Mouse (Mus musculus): Measurements from ENCODE around the gene Kcnj4. TPM values are rescaled to one million over a fixed set of nuclear protein-coding genes. Genes with fewer than 3 reads are reported as not detected.

Gene Kcnj4
- total RNA-seq (2021), result 100 to 1,000 TPM; 166 to 177 TPM
- long read RNA-seq, experiment 1, partial matches to known transcripts, result 0 of 11 reads
- long read RNA-seq, experiment 1, other reads (novel, unspliced or antisense), result 7 of 11 reads
- long read RNA-seq, experiment 2, transcript Kcnj4-201 (2 exons, 2,152 nt), result major isoform, 6 of 12 reads
- long read RNA-seq, experiment 2, partial matches to known transcripts, result 0 of 12 reads
- long read RNA-seq, experiment 2, other reads (novel, unspliced or antisense), result 6 of 12 reads

DNA sequence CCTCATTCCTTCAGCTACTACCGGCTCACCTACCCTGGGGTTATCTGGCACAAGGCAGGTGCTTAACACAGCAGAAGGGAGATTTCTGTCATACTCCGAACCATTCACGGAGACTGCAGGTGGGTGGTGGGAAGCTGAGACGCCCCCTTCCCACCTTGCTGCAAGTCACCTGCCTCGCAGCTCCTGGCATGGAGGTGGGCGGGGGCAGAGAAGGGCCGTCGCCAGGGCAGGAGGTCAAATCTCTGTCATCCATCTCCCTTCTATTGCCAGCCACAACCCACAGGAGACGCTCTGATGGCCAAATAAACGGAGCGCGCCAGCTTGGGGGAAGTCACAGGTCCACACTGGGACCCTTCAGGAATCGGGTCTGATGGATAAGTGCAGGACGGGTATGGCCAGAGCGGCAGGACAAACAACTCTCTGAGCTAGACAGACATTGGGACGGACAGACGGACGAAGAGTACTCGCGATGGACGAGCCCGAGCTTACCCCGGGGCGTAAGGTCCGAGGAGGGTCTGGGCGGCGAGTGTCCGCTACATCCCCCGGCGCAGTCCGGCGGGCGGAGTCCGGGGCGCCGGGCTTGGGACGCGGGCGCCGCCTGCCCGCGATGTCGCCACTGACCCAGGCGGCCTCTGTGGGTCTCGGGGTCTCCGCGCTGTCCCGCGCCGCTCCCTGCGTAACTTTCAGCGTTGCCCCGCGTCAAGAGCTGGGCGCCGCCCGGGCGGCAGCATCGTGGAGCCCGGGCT is at the start of gene Kcnj4:
Gene Kcnj4 (minus strand): TSS at position 535 of the 746 bp plus-strand sequence.
- intact Hi-C loops (cut with DNase I), result no loop called here

DNA sequence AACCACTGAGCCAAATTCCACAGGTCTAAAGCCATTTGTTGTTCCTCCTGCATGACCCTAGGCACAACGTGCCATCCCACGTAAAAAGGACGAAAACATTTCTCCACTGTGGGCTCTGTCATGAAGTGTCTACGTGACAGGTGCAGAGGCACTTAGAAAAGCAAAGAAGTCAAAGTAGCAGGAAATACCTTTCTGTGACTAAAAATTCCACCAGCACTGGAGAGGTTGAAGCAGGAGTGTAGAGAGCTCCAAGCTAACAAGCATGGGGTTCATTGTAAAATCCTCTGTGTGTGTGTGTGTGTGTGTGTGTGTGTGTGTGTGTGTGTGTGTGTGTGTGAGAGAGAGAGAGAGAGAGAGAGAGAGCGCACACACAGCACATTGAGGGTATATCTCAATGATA is 47.5 kb upstream of the Kcnj4 start:
- intact Hi-C loops (cut with DNase I), result no loop called here

More for the DNA sequence above, at the start of gene Kcnj4:
- DNase-seq (ENCODE audit: low spot score in 2 of 2), result no peak

DNA sequence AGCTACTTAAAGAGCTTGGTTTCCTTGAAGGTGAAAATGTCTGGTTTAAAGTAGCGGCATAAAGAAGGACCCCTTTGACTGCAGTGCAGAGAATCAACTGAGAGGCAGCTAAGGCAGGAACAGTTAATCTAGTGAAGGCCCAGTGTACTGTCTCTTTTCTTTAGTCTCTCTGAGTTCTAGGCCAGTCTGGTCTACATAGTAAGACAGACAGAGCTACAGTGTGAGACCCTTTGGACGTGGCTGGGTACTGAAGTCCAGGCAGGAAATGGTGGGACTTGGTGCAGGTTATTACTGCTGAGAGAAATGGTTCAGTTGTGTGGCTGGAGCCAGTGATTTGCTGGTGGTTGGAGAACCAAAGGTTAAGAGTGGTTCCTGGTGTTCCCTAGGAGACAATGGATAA is 43.2 kb upstream of the Kcnj4 start:
- intact Hi-C loops (cut with DNase I), result loop anchor here (5.0 kb wide), 1 partner anchor 59 kb away; the partner anchor contains the start of gene Dmc1
- DNase-seq (ENCODE audit: low spot score in 2 of 2), result no peak

More for the DNA sequence above, 47.5 kb upstream of the Kcnj4 start:
- no peak for DNase-seq (ENCODE audit: low spot score in 2 of 2)

DNA sequence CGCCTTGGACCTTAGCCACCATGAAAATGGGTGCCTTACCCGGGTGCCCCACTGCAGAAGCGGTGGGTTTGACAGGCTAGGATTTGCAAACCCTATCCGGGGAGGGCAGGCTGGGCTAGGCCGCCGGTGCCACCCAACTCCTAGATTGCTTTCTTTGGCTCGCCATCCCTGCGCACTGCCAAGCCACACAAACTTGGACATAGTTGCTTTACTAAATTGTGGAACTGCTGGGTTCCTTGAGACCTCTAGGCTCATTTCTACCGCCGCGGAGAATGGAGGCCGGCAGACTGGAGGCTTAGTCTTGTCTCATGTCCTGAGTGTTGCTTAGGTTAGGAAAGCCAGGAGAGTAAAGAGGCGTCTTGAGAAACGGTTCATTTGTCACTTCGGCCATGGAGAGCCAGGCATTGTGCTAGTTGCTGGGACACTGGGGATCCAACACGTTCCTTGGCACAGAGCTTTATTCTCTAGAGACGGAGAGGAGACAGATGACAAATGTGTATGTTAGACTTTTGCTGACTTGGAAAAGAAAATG is 42.3 kb upstream of the Kcnj4 start:
- DNase-seq (ENCODE audit: low spot score in 2 of 2), result no peak
- intact Hi-C loops (cut with DNase I), result loop anchor here (5.0 kb wide), 1 partner anchor 60 kb away; the partner anchor contains the start of gene Dmc1

DNA sequence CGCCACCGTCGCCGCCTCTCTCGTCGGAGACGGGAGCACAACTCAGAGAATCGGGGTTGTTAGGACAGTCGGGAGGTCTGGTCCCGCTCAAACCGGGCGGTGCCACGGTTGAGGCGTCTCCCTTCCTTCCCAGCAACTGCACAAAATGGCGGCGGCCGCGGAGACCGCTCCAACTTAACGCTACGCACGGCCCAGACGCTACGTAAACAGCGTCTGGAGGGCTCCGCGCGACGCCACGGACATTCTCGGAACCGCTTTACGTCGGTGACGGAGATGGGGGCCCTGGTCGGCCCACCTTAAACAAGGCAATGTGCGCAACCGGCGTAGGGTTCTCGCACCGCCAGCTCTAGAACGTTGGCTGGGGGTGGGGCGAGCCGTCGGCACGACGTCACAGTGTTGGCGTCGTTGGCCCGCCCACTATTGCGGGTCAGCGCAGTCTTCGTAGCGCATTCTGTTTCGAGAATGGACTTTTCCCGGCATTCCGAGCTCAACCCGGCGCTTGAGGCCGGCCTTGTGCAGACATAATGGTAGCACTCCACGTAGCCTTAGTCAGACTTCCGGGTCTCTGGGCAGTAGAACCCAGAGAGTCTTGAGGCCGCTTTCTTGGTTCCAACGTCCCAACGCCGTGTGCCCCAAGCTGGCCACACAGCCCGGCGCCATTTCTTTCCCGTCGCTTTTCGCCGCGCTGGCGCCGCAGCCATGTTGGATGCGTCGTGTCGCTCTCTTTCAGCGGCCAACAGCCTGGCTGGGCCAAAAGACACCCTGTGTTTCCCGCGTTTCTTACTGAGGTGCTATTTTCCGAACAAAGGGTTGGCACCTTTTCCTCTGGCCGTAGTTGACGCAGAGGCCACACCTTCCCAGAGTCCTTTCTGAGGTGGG is 41.6 kb upstream of the Kcnj4 start, which contains the start of gene Ddx17:
Gene Ddx17 (minus strand): TSS at position 332 of the 879 bp plus-strand sequence.
- intact Hi-C loops (cut with DNase I), result loop anchor here (5.0 kb wide), 1 partner anchor 61 kb away; the partner anchor contains the start of gene Dmc1
- DNase-seq (ENCODE audit: low spot score in 2 of 2), result peak; percentile 98 to 99

DNA sequence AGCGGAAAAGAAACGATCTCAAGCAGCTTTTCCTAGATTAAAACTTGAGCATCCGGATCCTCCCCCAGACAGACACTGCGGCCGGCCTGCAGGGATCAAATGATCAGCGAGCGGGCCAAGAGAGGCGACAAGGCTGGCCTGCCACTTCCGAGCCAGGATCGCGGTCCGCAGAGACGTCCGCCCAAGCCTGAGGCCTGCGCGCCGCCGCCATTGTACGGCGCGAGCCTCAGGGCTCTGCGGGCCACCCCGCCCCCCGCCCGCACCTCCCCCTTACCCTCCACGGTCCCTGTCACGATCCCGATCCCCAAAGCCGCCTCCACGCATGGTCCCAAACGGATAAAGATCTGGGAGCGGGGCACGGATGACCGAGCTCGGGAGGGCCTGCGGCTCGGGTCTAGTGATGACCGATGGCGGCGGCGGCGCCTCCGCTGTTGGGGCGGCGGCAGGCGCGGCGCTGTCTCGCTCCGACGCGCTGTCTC is 40.9 kb upstream of the Kcnj4 start:
- intact Hi-C loops (cut with DNase I), result loop anchor here (5.0 kb wide), 1 partner anchor 61 kb away; the partner anchor contains the start of gene Dmc1
- DNase-seq (ENCODE audit: low spot score in 2 of 2), result peak; percentile 50 to 62

DNA sequence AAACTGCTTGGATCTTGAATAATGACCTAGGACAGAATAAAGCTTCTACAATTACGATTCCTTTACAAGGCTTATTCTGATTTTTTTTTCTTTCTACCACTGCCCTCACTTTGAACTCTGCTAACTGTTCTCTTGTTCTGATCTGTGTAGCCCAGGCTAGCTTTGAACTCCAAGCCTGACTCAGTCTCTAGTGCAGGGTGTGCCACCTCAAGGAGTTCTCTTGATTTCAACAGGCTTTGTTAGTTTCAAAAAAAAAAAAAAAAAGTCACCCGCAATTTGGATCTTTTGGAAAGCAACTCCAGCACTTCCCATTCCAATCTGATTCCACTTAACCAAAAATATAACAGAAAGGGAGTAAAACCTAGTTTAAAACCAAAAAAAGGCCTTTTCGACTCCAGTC is 40.5 kb upstream of the Kcnj4 start:
- DNase-seq (ENCODE audit: low spot score in 2 of 2), result no peak
- intact Hi-C loops (cut with DNase I), result loop anchor here (5.0 kb wide), 1 partner anchor 62 kb away; the partner anchor contains the start of gene Dmc1

DNA sequence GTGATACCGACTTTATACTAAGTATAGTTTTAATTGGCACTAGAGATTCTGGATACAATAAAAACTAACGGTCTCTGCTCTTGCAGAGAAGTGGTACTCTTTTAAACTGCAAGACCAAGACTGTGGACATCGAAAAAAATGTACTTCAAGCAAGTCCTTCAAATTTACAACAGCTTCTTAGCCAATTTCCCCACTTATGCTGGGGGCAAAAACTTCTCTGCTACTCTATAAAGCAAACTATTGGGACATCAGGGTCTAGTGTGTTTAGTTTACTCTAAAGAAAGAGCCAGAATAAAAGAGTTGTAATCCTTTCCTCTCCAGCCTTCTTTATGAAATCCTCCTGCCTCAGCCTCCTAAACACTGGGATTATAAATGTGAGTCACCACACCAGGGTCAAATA is 38.9 kb upstream of the Kcnj4 start:
- intact Hi-C loops (cut with DNase I), result no loop called here
- DNase-seq (ENCODE audit: low spot score in 2 of 2), result no peak

DNA sequence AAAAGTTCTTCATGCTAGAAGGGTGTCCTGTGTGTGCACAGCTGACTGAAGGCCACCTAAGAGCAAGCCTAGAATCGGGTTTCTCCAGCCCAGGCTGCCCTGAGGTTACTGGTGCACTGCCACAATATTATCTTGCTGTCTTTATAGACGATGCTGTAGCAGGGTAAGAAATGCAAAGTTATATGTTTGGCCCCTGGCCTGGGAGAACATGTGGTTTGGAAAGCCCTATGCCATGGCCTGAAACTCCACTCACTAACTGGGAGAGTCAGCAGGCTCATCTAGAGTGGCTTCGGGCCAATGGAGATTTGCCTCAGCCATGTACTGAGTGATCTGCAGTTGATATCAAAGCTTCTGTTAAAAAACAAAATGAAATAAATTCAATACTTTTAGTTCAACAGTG is 28.8 kb upstream of the Kcnj4 start:
- intact Hi-C loops (cut with DNase I), result no loop called here
- no peak for DNase-seq (ENCODE audit: low spot score in 2 of 2)

DNA sequence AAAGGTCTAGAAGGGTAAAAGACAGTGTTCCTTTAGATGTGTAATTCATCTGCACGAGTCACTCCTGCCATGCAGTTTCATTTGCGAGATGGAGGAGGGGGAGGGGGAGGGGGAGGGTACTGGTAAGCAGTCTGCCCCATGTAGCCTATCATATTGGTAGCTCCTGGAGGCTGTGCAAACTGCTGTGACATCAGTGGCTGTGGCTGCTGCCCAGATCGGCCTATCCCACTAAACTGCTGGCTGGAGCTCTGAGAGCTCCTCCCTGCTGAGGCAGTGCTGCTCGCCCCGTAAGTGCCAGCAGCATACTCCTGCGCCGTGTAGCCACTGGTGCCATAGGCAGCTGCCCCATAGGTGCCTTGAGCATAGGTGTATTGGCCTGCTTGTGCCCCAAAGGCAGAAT is 24.9 kb upstream of the Kcnj4 start:
- intact Hi-C loops (cut with DNase I), result no loop called here
- no peak for DNase-seq (ENCODE audit: low spot score in 2 of 2)

DNA sequence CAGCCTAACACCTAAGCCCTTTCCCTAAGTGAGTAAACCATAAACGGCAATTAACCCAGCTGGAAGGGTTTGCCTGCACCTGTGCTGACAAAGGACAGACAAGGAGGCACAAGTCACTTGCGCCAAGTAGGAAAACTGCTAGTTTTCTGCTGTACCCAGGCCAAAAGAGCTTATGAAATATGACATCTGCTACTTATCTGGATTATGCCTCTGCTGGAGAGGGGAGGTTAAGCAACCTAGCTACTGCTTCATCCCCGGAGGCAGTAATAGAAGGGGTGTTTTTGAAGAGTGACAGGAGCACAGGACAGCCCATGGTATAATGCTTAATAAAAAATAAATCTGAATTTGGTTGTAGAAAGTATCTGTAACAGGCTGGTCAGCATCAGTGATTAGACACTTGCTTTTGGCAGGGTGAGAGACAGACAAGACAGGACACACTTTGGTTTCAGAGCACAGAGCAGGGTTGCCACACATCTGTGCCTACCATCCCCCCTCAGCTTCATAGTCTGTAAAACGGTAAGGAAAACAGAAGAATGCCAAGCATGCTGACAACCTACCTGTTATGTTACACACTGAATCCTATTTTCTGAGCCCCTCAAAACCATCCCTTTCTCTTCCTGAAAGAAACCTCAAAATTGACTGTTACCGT is 23.1 kb upstream of the Kcnj4 start:
- DNase-seq (ENCODE audit: low spot score in 2 of 2), result no peak
- intact Hi-C loops (cut with DNase I), result no loop called here

DNA sequence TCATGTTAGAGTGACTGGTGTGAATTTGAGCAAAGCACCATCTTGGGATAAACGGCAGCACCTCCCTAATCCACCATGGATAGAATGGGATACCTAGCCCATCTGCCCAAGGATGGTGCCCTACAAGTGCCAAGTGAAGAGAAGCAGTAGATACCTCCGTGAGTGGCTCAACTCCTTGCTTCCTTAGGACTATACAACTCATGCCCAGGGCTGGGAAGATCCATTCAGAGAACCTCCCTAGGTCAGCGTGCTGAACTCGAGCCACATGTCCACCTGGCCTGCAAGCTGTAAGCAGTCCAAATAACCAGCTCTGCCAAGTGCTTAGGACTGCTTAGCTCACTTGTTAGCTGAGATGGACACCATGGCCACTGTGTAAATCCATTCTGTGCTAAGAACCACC is 22.2 kb upstream of the Kcnj4 start:
- intact Hi-C loops (cut with DNase I), result no loop called here
- no peak for DNase-seq (ENCODE audit: low spot score in 2 of 2)

DNA sequence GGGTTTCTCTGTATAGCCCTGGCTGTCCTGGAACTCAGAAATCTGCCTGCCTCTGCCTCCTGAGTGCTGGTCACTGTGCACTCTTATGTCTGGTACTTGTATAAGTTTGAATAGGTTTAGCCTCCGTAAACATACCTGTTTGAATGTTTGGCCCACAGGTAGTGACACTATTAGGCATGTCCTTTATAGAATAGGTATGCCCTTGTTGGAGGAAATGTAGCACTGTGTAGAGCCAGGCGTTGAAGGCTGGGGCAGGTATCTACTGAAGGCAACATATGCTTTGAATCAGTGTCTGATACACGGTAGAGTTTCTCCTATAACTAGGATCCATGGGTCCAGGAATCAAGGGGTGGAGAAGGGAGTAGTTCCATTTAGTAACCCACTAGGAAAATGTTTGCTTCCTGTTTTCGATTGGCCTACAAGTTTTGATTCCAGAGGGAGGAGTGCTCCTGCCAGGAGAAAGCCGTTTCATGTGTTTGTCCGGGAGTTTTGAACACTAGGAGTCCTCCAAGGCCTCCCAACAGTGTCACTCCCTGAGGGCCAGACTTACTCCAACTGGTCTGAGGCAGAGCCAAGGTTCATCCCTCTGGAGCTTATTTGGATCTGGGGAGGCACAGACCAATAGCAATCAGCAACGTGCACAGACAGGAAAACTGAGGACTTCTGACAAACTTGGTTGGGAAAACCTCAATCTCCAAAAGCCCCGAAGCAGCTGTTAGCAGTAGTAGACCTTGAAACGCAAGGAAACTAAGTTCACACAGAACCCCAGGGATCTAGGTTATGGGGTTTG is 21.1 kb upstream of the Kcnj4 start:
- DNase-seq (ENCODE audit: low spot score in 2 of 2), result no peak
- intact Hi-C loops (cut with DNase I), result no loop called here

DNA sequence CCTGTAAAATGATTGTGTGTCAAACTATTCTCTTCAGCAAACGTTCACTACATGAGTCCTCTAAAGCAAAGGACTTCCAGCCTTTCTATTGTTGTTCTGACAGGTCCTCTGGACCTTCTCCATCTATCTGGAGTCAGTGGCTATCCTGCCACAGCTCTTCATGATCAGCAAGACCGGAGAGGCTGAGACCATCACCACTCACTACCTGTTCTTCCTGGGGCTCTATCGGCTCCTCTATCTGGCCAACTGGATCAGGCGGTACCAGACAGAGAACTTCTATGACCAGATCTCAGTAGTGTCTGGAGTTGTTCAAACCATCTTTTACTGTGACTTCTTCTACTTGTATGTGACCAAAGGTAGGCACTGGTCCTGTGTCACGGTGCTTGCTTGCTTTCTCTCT is 20.5 kb upstream of the Kcnj4 start:
- no peak for DNase-seq (ENCODE audit: low spot score in 2 of 2)
- intact Hi-C loops (cut with DNase I), result no loop called here

DNA sequence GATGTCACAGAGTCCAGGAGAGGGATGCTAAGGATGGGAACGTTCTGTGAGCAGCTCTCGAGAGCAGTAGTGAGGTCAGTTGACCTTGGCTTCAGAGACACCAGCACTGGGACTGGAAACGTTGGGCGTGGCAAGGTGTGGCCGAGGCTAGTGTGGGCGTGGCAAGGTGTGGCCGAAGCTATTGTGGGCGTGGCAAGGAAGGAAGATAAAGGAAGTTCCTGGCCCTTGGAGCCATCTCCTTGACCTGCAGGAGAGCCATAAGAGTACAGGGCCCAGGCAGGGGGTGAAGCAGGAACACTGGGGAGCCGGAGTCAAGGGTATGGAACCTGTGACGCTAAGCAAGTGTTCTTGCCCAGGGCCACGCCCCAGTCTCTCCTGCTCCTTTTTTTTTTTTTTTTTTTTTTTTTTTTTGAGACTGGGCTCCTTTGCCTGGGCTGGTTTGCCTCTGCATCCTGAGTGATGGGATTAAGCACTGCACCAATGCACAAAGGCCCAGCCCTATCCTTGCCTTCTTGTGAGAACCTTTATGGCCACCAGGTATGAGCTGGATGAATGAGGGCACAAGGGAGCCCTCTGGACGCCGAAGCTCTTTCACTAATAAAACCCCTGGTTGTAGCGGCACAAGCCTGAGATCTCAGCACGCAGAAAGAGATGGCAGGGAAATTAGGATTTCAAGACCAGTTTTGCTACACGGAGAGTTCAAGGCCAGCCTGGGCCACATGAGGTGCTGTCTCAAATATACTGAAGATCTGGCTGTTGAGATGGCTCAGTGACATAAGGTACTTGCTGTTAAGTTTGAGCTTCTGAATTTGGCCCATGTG is 14.6 kb upstream of the Kcnj4 start:
- intact Hi-C loops (cut with DNase I), result no loop called here
- no peak for DNase-seq (ENCODE audit: low spot score in 2 of 2)

DNA sequence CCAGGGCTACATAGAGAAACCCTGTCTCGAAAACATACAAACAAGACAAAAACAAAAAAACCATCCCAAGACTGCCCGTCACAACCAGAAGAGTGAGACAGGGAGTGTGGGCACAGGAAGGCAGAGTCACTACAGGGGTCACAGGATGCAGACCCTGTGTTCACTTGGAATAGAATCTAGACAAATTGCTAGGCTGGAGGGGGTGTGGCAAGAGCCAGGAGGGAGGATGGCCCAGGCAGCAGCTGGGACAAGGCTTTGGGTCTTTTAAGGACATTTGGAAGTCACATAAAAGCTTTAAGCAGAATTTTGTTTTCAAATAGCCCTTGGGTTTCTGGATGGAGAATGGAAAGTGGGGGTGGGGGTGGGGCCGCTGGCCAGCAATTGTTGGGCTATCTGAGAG is 13.5 kb upstream of the Kcnj4 start:
- intact Hi-C loops (cut with DNase I), result no loop called here
- DNase-seq (ENCODE audit: low spot score in 2 of 2), result no peak

DNA sequence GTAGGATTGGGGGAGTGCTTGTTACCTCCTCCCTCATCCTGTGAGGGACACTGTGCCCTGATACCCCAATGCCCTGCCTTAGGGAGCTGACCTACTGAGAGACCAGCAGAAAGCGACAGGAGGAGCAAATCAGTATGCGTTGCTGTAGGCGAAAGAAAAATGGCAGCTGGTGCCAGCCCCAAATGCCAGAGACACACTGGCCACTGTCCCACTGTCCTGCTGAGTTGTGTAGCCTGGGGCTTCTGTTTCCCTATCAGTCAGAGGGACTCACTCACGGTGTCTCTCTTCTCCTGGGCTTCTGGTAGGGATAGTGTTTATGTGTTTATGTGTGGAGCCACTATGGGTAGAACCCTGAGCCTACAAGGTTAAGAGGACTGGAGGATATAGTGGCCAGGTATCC is 12.7 kb upstream of the Kcnj4 start:
- intact Hi-C loops (cut with DNase I), result no loop called here
- no peak for DNase-seq (ENCODE audit: low spot score in 2 of 2)
